Mouse (Mus musculus) spleen, adult 2 months (tissue): Measurements from ENCODE around the gene Lima1.

Experiments
- CTCF ChIP-seq: fragments of 200-500 bp; IDR thresholded peaks from 2 replicates; pipeline ENCODE4 v1.5.1; 2011; ENCODE audit warnings: mild to moderate bottlenecking, inconsistent platforms; ENCODE audit not compliant: insufficient read depth, insufficient read length, insufficient replicate concordance; ENCODE audit errors: extremely low read depth
- POLR2A ChIP-seq: fragments of 200-500 bp; IDR thresholded peaks from 2 replicates; pipeline ENCODE4 v1.6.1; 2011; ENCODE audit warnings: low read depth, low read length, inconsistent platforms

- no peak for TF ChIP-seq POLR2A
- no peak for TF ChIP-seq CTCF
Measured at GRCm38 (mm10) chr15:99867654-99868053, 7.6 kb downstream of the Lima1 start.
